Mouse (Mus musculus) neural tube, embryonic 10.5 days (tissue): ENCODE data around the gene Zfp334.

Source experiments
- DNase-seq: peaks from one replicate; pipeline ENCODE4 v3.0.0-alpha.2; 2017; ENCODE audit warnings: low spot score; ENCODE audit errors: extremely low spot score

The Zfp334 gene

GRCm38 (mm10) chr2:165376001-165376400 lies 12.1 kb downstream of the Zfp334 start:
- no peak for DNase-seq

DNA sequence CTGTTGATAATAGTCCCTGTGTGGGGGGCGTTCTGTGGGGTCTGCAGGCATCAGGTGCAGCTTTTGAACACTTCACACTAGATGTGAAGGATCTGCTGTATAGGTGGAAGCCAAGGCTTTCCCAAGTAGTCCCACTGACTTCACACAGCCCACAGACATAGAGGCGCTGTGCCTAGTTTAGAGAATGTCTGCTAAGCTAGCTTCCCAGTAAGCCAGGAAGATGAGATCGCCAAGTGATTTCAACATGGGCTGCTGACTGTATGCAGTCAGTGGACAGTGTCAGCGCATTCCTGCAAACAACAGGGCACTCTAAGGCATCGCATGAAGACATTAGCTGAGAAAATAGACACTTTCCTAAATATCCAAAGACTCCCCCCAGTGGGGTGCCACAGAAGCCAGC lies 12.6 kb downstream of the Zfp334 start:
- DNase-seq: no peak

- DNase-seq: no peak
Observed at GRCm38 (mm10) chr2:165371066-165371465, 17.0 kb downstream of the Zfp334 start.

DNA sequence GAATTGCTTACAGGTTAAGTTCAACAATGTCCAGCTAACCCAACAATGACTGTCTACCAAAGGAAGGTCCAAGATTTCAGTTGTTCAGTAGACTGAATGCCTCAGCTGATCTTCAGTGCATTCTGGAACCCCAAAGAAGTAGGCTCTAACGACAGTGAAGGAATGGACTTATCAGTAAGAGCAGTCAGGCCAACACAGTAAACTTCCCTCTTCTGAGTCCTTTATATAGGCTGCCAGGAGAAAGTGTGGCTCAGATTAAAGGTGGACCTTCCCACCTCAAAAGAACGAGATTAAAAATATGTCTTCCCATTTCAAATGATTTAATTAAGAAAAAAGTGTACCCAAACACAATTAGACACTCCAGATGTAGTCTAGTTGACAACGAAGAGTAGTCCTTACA lies 17.7 kb downstream of the Zfp334 start:
- DNase-seq: no peak

DNA sequence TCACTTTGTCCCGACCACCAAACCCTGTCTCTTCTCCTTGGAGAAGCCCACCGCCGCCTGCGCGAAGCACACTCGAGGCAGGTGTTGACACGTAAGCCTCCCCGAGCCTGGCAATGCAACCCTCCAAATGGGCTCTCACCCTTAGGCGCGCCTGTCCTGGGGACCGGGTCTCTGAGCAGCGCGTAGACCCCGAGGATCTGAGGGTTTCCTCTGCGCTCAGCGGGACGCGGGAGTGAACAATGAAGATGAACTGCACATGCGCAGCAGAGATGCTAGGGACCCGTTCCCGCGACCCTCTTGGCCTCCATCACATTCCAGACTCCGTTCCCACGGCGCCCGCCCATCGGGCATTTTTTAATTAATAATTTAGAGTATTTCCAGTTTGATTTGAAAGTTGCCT lies 19.6 kb downstream of the Zfp334 start, which contains the start of gene Zfp663:
Zfp663 (minus strand) TSS at position 234 of the 400 bp plus-strand sequence.
- peak; percentile 75 for DNase-seq

- DNase-seq: peak; percentile 36
Observed at GRCm38 (mm10) chr2:165367868-165368439, 20.1 kb downstream of the Zfp334 start.

DNA sequence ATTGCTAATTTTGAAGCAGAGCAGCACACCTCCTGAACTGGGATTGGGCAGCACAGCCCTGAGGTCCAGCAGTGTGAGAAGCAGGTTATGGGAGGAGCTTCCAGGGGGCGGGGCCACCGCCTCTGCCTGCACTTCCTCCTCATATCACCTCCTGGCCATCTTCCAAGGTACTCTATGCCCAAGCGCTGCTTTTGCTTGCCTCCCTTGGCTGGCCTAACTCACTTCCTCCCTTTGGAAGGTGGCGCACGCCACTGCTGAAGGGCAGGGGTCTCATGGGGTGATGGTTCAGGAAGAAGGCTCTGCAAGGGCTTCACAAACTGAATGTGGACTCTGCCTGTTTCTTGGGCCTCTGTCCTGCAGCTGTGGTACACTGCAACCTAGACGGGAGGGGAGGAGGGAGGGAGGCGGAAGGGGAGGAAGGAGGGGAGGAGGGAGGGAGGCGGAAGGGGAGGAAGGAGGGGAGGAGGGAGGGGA lies 21.0 kb downstream of the Zfp334 start:
- DNase-seq: no peak

GRCm38 (mm10) chr2:165364334-165365091 lies 23.5 kb downstream of the Zfp334 start:
- DNase-seq: peak; percentile 63

DNA sequence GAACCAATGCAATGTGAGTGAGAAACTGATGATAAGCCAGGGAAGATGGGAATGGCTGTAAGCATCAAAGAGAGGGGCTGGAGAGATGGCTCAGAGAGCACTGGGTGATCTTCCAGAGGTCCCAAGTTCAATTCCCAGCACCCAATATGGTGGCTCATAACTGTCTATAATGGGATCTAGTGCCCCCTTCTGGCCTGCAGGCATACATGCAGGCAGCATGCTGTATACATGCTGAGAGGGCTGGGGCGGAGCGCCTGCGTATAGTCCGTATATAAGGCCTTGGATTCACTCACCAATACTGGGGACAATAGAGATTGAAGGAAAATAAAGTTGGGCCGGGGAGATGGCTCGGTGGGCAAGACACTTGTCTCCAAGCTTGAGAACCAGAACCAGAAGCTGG lies 24.8 kb downstream of the Zfp334 start:
- no peak for DNase-seq

DNA sequence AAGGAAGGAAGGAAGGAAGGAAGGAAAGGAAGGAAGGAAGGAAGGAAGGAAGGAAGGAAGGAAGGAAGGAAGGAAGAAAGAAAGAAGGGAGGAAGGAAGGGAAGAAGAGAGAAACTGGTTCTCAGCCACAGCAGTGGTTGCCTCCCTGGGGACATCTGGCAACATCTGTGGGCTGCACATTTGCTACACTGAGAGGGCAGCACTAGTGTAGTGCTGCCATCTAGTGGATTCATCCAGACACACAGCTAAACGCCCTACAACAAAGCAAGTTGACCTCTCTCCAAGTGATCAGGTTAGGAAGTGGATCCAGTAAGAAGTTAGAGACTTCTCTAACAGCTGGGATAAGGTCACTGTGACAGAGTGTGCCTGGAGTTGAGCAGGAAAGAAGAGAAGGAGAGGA lies 27.2 kb downstream of the Zfp334 start:
- peak; percentile 69 for DNase-seq

GRCm38 (mm10) chr2:165351828-165352513 lies 36.1 kb downstream of the Zfp334 start:
- no peak for DNase-seq

DNA sequence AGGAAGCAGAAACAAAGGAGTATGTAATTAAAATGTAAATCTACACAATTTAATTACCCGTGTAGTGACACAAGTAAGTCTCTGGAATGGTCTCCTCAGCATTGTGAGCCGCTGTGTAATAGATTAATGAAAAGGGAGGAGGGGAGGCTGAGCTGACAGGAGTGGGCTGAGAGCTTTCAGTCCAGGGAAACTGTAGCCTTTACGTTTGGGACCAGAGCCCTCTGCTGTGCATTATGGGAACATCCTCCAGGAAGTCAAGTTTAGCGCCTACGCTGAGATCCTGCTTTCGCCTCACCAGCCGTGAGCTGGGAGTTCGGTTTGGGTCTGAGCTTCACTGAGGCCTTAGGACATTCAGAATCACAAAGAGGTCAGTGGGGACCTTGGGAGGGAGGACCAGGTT lies 38.6 kb downstream of the Zfp334 start:
- no peak for DNase-seq

DNA sequence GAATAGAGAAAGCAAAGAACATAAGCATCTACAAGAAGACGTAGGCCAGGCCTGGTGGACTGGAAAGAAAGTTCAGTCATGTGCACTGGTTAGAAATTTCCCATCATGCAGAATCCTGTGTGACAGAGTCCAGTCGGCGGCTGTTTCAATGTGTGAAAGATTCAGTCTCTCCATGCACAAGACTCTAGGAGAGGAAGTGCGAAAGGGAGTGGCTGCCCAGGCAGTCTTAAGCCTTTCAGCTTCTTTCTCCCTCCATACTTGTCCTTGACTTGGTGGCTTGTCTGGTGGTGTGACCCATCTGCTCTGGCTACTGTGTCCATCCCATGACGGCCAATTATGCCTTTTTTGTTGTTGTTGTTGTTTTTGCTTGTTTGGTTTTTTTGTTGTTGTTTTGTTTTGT lies 41.9 kb downstream of the Zfp334 start:
- DNase-seq: no peak

- DNase-seq: peak; percentile 53
Observed at GRCm38 (mm10) chr2:165337191-165337590, 50.9 kb downstream of the Zfp334 start.

DNA sequence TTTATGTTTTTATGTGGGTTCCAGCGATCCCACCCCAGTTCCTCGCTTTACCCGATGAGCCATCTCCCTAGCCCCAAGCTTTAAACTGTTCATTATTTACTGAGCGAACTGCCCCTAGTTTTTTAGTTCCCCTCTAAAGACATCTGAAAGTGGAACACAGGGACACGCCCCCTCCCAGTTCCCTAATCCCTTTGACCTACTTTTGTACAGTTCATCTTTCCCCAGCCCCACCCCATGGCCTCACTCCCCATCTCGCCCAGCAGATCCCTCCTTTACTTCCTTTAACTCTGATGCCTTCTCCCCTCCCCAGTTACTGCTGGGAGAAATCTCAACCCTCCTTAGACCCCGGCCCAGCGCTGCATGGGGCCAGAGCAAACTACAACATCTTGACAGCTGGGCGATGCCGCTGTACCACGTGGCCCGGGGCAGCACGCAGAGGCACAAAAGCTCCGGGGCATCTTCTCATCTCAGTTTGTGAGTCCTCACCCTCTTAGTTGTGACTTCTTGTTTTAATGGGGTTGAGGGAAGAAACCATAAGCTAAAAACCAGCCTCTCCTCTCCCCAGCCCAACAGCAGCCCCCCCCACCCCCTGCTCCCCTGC lies 55.3 kb downstream of the Zfp334 start:
- no peak for DNase-seq

DNA sequence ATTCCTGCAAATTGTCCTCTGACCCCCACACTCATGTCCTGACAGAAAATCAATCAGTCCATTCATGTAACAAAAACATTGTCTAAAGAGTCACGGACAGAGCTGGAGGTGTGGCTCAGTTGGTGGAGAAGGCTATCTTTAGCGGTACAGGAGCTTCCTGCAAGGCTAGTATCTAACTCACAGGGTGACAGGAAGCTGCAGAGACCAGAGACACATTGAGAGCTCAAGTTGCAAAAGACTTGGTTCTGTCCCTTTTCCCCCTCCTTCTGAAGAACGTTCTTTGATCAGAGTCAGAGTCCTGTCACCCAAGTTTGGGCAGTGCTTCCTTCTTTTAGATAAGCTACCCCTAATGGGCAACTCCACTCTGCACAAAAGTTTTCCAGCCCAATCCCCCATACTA lies 58.4 kb downstream of the Zfp334 start:
- DNase-seq: no peak

DNA sequence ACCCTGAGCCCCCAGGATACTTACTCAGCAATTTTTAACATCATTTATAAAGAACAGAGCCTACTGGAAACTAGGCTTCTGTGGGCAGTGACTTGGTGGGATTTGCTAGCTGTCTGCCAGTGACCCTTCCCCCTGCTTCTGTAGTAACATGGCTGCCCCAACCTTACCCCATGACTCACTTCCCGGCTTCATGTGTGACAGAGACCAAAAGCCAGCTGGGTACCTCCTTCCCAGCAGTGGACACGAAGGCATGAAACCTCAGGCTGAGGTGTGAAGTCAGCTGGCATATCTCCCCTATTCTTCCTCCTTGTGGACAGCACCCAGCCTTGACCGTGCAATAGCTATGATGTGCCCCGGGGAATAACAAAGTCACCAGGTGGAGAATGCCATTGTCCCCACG lies 59.3 kb downstream of the Zfp334 start:
- DNase-seq: no peak

GRCm38 (mm10) chr2:165327386-165327785 lies 60.7 kb downstream of the Zfp334 start:
- DNase-seq: no peak

DNA sequence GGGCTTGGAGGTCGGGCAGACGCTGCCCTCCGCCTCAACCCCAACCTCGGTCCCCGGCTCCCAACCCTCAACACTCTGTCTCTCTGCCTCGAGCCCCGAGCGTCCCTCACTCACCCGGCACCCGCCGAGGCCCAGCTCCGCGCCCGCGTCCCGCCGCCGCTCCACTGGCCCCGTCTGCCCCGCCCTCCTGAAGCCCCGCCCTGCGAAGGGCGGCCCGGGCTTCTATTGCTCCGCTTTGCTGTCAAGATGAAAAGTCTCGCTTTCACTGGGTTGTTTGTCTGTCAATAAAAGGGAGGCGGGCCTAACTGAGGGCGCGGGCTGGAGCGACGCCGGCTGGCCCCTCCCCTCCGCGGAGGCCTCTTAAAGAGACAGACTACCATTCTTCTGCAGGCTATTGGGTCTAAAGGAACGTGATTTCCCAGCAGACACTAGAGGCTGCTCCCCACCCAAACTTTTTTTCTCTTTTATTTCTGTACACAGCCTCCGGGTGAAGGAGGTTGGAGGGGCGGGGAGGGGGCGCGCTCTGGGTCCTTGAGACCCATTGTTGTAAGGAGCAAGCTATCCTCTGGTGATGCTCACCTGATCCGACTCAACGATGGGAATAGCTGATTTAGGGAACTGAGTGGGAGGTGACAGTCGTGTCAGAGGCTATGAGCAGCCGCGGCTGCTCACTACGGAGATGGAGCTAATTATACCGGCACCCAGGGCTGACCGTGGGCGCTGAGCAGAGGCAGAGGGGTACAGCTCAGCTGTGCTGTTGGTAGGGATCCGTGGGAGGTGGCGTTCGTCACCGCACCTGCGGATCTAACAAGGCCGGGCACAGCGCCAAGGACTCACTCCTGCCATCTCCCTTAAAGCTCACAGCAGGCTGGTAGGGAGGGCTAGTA lies 61.5 kb downstream of the Zfp334 start, which contains the start of gene Elmo2:
Elmo2 (minus strand) TSS at position 176 of the 887 bp plus-strand sequence.
- DNase-seq: peak; percentile 96

DNA sequence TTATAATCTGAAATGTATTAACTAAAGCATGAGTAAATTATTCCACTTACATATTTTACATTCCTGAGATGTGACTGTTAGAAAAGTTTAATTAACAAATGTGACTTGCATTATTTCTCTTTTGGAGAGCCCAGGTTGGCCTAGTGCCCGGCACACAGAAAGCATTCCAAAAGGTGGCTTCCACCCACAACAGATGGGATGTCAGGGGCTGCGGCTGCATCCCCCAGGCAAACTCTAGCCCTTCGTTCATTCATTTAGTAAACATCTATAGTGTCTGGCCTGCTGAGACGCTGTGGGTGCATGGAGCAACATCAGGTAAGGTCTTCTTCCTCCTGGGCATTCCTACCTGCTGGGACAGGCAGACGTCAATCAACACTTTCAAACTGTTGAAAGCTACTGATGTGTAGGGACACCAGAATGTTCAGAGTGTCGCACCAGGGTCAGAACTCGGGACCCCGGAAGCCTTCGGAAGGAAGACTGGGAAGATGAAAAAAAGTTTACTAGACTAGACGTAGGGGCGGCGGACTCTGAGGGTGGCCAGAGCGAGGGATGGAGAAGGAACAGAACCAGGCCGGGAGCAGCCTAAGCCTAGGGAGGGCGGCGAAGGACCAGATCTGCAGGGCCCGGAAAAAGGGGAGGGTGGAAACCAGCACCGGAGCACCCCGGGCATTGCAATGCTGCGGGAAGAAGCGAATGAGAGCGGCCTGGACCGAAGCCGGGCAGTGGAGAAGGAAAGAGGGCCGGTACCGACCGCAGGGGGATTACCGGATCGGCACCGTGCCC lies 62.3 kb downstream of the Zfp334 start:
- peak; percentile 39 for DNase-seq
